Mouse (Mus musculus): ENCODE measurements around the gene Chrne. TPM values are rescaled to one million over a fixed set of nuclear protein-coding genes. Genes with fewer than 3 reads are reported as not detected.

Chrne gene
- polyA plus RNA-seq (2014; fragmentation: Nextera tagmentation; extraction: Ambion mirVana), result not detected in 2 replicates

- no peak within 1 kb of the TSS for H3K27ac ChIP-seq (ENCODE audit: low read depth, low read length)
- H3K9ac ChIP-seq (ENCODE audit: low read depth, low read length), result no peak within 1 kb of the TSS
- DNase-seq (ENCODE audit: low spot score) (no peak), ATAC-seq (replicated peaks; ENCODE audit: low FRiP score) (no peak)
- H3K36me3 ChIP-seq (ENCODE audit: control insufficient read depth, insufficient read depth, low read length), result no peaks in the 10 kb centered on the region
- 26% methylated on average over 1 of the region's 1 CpGs for WGBS
- H3K4me3 ChIP-seq (ENCODE audit: low read depth, low read length), result no peak within 1 kb of the TSS
- H3K4me1 ChIP-seq (replicated peaks; ENCODE audit: control insufficient read depth, insufficient read depth, low read length), result peaks cover 16% of the 10 kb centered on the region
- H3K9me3 ChIP-seq (ENCODE audit: control insufficient read depth, low read length), result no peaks in the 10 kb centered on the region
- no peak within 1 kb of the TSS for H3K4me2 ChIP-seq
- peaks cover 4% of the 10 kb centered on the region; the same call in 1 of the 2 replicates for H3K27me3 ChIP-seq (replicated peaks; ENCODE audit: control insufficient read depth, insufficient read depth, low read length)
Measured at GRCm38 (mm10) chr11:70619101-70619500, at the start of gene Chrne. Gene Chrne (minus strand): TSS chr11:70619216.

GRCm38 (mm10) chr11:70668335-70668770 is 49.3 kb upstream of the Chrne start:
- Histone ChIP-seq H3K4me3 (ENCODE audit: low read depth, low read length) (peak overlapping the region; percentile 66), H3K4me1 (replicated peaks; ENCODE audit: control insufficient read depth, insufficient read depth, low read length) (peaks cover 22% of the 10 kb centered on the region), H3K4me2 (peak overlapping the region; percentile 84), H3K36me3 (ENCODE audit: control insufficient read depth, insufficient read depth, low read length) (peaks cover 21% of the 10 kb centered on the region), H3K27me3 (replicated peaks; ENCODE audit: control insufficient read depth, insufficient read depth, low read length) (no peaks in the 10 kb centered on the region), H3K9ac (ENCODE audit: low read depth, low read length) (peak overlapping the region; percentile 72), H3K9me3 (ENCODE audit: control insufficient read depth, low read length) (no peaks in the 10 kb centered on the region), H3K27ac (ENCODE audit: low read depth, low read length) (peak overlapping the region; percentile 89)
- peak; percentile 60 for ATAC-seq (replicated peaks; ENCODE audit: low FRiP score)
- peak; percentile 76 for DNase-seq (ENCODE audit: low spot score)
- WGBS, result 2% methylated on average over 15 of the region's 15 CpGs

DNA sequence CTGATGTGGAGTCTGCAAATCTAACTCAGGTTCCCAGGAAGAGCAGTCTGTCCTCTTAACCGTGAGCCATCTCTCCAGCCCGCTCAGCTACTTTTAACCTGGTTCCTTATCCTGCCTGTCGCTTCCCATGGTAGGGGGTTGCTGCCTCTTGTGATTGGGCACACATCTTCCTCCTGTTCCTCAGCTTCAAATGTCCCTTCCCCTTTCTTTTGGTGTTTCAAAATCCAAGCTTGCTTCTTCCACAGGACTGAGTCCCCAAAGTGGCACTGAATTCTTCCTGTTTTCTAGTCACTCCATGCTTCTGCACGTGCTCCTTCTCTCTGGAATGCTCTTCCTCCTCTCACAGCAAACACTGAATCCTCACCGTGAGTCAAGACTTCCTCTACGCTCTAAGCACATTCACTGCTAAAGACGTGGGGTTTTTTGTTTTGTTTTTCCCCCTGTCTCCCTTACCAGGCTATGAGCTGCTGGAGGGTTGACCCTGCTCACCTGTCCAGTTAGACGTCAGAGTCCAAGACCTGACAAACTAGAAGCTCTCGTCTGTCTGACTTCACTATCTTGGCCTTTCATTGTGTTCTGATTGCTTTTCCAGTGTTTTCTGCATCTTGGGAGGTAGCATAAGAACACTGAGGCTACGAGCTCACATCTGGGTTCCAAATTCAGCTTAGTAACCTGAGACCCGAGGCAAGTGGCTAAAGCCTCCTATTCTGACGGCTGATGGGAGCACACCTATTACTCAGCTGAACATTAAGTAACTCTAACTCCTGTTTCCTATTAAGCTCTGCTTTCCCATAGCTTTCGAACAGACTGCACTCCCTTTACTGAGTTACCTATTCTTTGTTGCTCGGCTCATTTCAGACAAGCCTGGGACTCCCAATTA is 48.5 kb upstream of the Chrne start:
- Histone ChIP-seq H3K9ac (ENCODE audit: low read depth, low read length) (peak overlapping the region; percentile 72), H3K4me2 (peak overlapping the region; percentile 84), H3K4me3 (ENCODE audit: low read depth, low read length) (peak overlapping the region; percentile 66), H3K27ac (ENCODE audit: low read depth, low read length) (peak overlapping the region; percentile 89), H3K9me3 (ENCODE audit: control insufficient read depth, low read length) (no peaks in the 10 kb centered on the region), H3K27me3 (replicated peaks; ENCODE audit: control insufficient read depth, insufficient read depth, low read length) (no peaks in the 10 kb centered on the region), H3K4me1 (replicated peaks; ENCODE audit: control insufficient read depth, insufficient read depth, low read length) (peaks cover 22% of the 10 kb centered on the region), H3K36me3 (ENCODE audit: control insufficient read depth, insufficient read depth, low read length) (peaks cover 25% of the 10 kb centered on the region)
- ATAC-seq (replicated peaks; ENCODE audit: low FRiP score) (no peak), DNase-seq (ENCODE audit: low spot score) (no peak)
- WGBS, result 65% methylated on average over 14 of the region's 14 CpGs

DNA sequence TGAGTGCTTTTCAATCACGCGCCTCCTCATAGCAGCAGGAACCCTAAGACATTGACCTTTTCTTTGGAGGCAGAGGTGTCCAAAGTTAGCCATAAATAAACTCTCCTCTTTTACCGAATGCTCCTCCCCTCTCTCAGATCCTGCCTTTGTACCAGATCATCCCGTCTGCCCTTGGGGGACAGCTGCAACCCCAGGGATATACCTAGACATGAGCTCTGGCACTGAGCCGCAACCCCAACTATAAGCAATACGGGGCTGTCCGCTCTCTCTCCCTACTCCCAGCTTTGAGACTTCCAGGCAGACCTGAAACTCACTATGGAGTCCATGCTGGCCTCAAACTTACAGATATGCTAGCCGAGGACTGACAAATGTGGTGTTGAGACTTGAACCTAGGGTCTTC is 47.7 kb upstream of the Chrne start:
- no peak overlapping the region for H3K9ac ChIP-seq (ENCODE audit: low read depth, low read length)
- ATAC-seq (replicated peaks; ENCODE audit: low FRiP score), result no peak
- no peak overlapping the region for H3K27ac ChIP-seq (ENCODE audit: low read depth, low read length)
- no peak overlapping the region for H3K4me2 ChIP-seq
- no peak overlapping the region for H3K4me3 ChIP-seq (ENCODE audit: low read depth, low read length)
- peaks cover 28% of the 10 kb centered on the region for H3K36me3 ChIP-seq (ENCODE audit: control insufficient read depth, insufficient read depth, low read length)
- 95% methylated on average over 8 of the region's 8 CpGs for WGBS
- no peaks in the 10 kb centered on the region for H3K9me3 ChIP-seq (ENCODE audit: control insufficient read depth, low read length)
- no peaks in the 10 kb centered on the region for H3K27me3 ChIP-seq (replicated peaks; ENCODE audit: control insufficient read depth, insufficient read depth, low read length)
- peaks cover 20% of the 10 kb centered on the region for H3K4me1 ChIP-seq (replicated peaks; ENCODE audit: control insufficient read depth, insufficient read depth, low read length)
- no peak for DNase-seq (ENCODE audit: low spot score)

DNA sequence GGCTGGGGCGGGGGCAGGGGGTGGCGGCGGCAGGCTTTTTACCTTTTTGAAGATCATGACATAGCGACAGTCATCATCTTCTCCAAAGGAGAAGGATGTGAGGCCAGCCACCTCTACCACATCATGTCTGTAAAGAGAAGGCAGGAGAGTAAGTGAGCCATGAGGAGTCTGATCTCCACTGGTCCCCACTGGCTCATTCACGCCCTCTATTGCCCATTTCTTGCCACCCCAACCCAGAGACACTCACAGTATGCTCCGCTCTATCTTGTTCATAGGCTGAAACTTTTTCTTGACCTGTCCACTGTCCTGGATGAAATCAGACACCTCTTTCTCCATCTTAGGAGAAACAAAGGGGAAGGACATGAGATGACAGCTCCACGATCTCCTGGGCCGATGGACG is 45.7 kb upstream of the Chrne start:
- no peaks in the 10 kb centered on the region for H3K27me3 ChIP-seq (replicated peaks; ENCODE audit: control insufficient read depth, insufficient read depth, low read length)
- DNase-seq (ENCODE audit: low spot score) (no peak), ATAC-seq (replicated peaks; ENCODE audit: low FRiP score) (no peak)
- H3K9ac ChIP-seq (ENCODE audit: low read depth, low read length), result no peak overlapping the region
- peaks cover 10% of the 10 kb centered on the region for H3K4me1 ChIP-seq (replicated peaks; ENCODE audit: control insufficient read depth, insufficient read depth, low read length)
- no peaks in the 10 kb centered on the region for H3K9me3 ChIP-seq (ENCODE audit: control insufficient read depth, low read length)
- H3K4me2 ChIP-seq, result no peak overlapping the region
- H3K4me3 ChIP-seq (ENCODE audit: low read depth, low read length), result no peak overlapping the region
- WGBS, result 89% methylated on average over 9 of the region's 9 CpGs
- peaks cover 28% of the 10 kb centered on the region for H3K36me3 ChIP-seq (ENCODE audit: control insufficient read depth, insufficient read depth, low read length)
- H3K27ac ChIP-seq (ENCODE audit: low read depth, low read length), result no peak overlapping the region

- no peak overlapping the region for H3K9ac ChIP-seq (ENCODE audit: low read depth, low read length)
- H3K4me3 ChIP-seq (ENCODE audit: low read depth, low read length), result no peak overlapping the region
- ATAC-seq (replicated peaks; ENCODE audit: low FRiP score) (no peak), DNase-seq (ENCODE audit: low spot score) (no peak)
- peaks cover 10% of the 10 kb centered on the region for H3K4me1 ChIP-seq (replicated peaks; ENCODE audit: control insufficient read depth, insufficient read depth, low read length)
- WGBS, result 93% methylated on average over 6 of the region's 6 CpGs
- H3K27me3 ChIP-seq (replicated peaks; ENCODE audit: control insufficient read depth, insufficient read depth, low read length), result no peaks in the 10 kb centered on the region
- H3K36me3 ChIP-seq (ENCODE audit: control insufficient read depth, insufficient read depth, low read length), result peaks cover 28% of the 10 kb centered on the region
- H3K9me3 ChIP-seq (ENCODE audit: control insufficient read depth, low read length), result no peaks in the 10 kb centered on the region
- no peak overlapping the region for H3K4me2 ChIP-seq
- H3K27ac ChIP-seq (ENCODE audit: low read depth, low read length), result no peak overlapping the region
Measured at GRCm38 (mm10) chr11:70663957-70664356, 44.9 kb upstream of the Chrne start.

GRCm38 (mm10) chr11:70663101-70663500 is 44.1 kb upstream of the Chrne start:
- H3K4me1 ChIP-seq (replicated peaks; ENCODE audit: control insufficient read depth, insufficient read depth, low read length), result peaks cover 14% of the 10 kb centered on the region
- no peak overlapping the region for H3K4me2 ChIP-seq
- H3K9me3 ChIP-seq (ENCODE audit: control insufficient read depth, low read length), result no peaks in the 10 kb centered on the region
- H3K36me3 ChIP-seq (ENCODE audit: control insufficient read depth, insufficient read depth, low read length), result peaks cover 28% of the 10 kb centered on the region
- H3K27me3 ChIP-seq (replicated peaks; ENCODE audit: control insufficient read depth, insufficient read depth, low read length), result no peaks in the 10 kb centered on the region
- no peak overlapping the region for H3K9ac ChIP-seq (ENCODE audit: low read depth, low read length)
- no peak overlapping the region for H3K27ac ChIP-seq (ENCODE audit: low read depth, low read length)
- 89% methylated on average over 8 of the region's 8 CpGs for WGBS
- DNase-seq (ENCODE audit: low spot score), result no peak
- H3K4me3 ChIP-seq (ENCODE audit: low read depth, low read length), result no peak overlapping the region
- ATAC-seq (replicated peaks; ENCODE audit: low FRiP score), result no peak

- peaks cover 29% of the 10 kb centered on the region for H3K4me1 ChIP-seq (replicated peaks; ENCODE audit: control insufficient read depth, insufficient read depth, low read length)
- no peaks in the 10 kb centered on the region for H3K27me3 ChIP-seq (replicated peaks; ENCODE audit: control insufficient read depth, insufficient read depth, low read length)
- peaks cover 26% of the 10 kb centered on the region for H3K36me3 ChIP-seq (ENCODE audit: control insufficient read depth, insufficient read depth, low read length)
- no peak for ATAC-seq (replicated peaks; ENCODE audit: low FRiP score)
- H3K4me2 ChIP-seq, result no peak overlapping the region
- H3K9me3 ChIP-seq (ENCODE audit: control insufficient read depth, low read length), result no peaks in the 10 kb centered on the region
- H3K9ac ChIP-seq (ENCODE audit: low read depth, low read length), result no peak overlapping the region
- H3K4me3 ChIP-seq (ENCODE audit: low read depth, low read length), result no peak overlapping the region
- DNase-seq (ENCODE audit: low spot score), result no peak
- no peak overlapping the region for H3K27ac ChIP-seq (ENCODE audit: low read depth, low read length)
- 88% methylated on average over 8 of the region's 8 CpGs for WGBS
Measured at GRCm38 (mm10) chr11:70660571-70660970, 41.6 kb upstream of the Chrne start.

GRCm38 (mm10) chr11:70658942-70659341 is 39.9 kb upstream of the Chrne start:
- no peak for ATAC-seq (replicated peaks; ENCODE audit: low FRiP score)
- H3K4me2 ChIP-seq, result no peak overlapping the region

More at GRCm38 (mm10) chr11:70658942-70659341, 39.9 kb upstream of the Chrne start:
- Histone ChIP-seq H3K27me3 (replicated peaks; ENCODE audit: control insufficient read depth, insufficient read depth, low read length) (no peaks in the 10 kb centered on the region), H3K9ac (ENCODE audit: low read depth, low read length) (no peak overlapping the region), H3K27ac (ENCODE audit: low read depth, low read length) (no peak overlapping the region; the same call in 1 of the 2 replicates), H3K4me3 (ENCODE audit: low read depth, low read length) (no peak overlapping the region), H3K4me1 (replicated peaks; ENCODE audit: control insufficient read depth, insufficient read depth, low read length) (peaks cover 30% of the 10 kb centered on the region), H3K36me3 (ENCODE audit: control insufficient read depth, insufficient read depth, low read length) (peaks cover 12% of the 10 kb centered on the region), H3K9me3 (ENCODE audit: control insufficient read depth, low read length) (no peaks in the 10 kb centered on the region)
- no peak for DNase-seq (ENCODE audit: low spot score)
- WGBS, result 60% methylated on average over 8 of the region's 8 CpGs

Data from liver, embryonic 11.5 days (tissue).